ENCODE assay signal across 11 mouse cellular contexts in the genomic region with DNA sequence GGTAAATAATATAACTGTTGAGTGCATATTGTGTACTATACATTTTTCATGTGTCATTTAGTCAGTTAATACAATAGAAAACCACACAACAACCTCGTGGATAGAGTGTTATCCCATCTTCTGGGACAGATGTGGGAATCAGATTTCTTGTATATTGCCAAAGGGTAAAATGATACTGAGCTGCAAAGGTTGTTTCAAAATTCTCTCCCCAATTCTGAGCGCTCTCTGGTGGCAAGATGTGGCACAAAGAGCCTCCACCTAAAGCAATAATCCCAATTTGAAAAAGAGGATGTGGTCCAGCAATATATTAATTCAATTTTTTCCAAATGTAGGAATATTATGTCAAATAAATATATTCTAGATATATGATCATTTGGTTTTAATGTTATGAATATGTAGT. TPM values are rescaled to one million over a fixed set of nuclear protein-coding genes. Genes with fewer than 3 reads are reported as not detected.
DNase-seq lines count a peak whose midpoint lies in the region; ATAC-seq and TF ChIP-seq lines count a peak whose summit lies in the region.
"Had no signal": no experiment of that assay in that cellular context is flagged by ENCODE, and none has a peak within 500 bp of the region (broad histone marks: within the 10 kb centered on the region; RNA-seq: fewer than 3 reads in every experiment).

No protein-coding gene starts in this region.

- no peaks in the 10 kb centered on the region for H3K27me3 ChIP-seq in embryonic facial prominence, embryonic 11.5 days (ENCODE audit: control insufficient read depth, insufficient read depth, low read length)
- peaks cover 6% of the 10 kb centered on the region for H3K27me3 ChIP-seq in embryonic facial prominence, embryonic 10.5 days (replicated peaks; ENCODE audit: low read depth, poor library complexity, severe bottlenecking)
- peaks cover 5% of the 10 kb centered on the region for H3K27me3 ChIP-seq in liver, embryonic 14.5 days (ENCODE audit: control insufficient read depth, insufficient read depth, low read length)
- H3K27me3 ChIP-seq in liver, embryonic 12.5 days (replicated peaks) = peaks cover 6% of the 10 kb centered on the region
- H3K27me3 ChIP-seq: heart, embryonic 13.5 days had no signal

- no peak overlapping the region for H3K9ac ChIP-seq in embryonic facial prominence, embryonic 11.5 days (replicated peaks; ENCODE audit: low read length)
- H3K9ac ChIP-seq in liver, embryonic 14.5 days (replicated peaks) = no peak overlapping the region
- H3K9ac ChIP-seq in liver, embryonic 12.5 days = no peak overlapping the region
- H3K9ac ChIP-seq: heart, embryonic 13.5 days; liver, embryonic 13.5 days had no signal

- no peak overlapping the region for H3K4me2 ChIP-seq in embryonic facial prominence, embryonic 11.5 days (ENCODE audit: low read depth, low read length)
- no peak overlapping the region for H3K4me2 ChIP-seq in liver, embryonic 14.5 days (ENCODE audit: low read depth)
- H3K4me2 ChIP-seq in liver, embryonic 12.5 days = no peak overlapping the region
- H3K4me2 ChIP-seq: heart, embryonic 13.5 days; liver, embryonic 13.5 days had no signal

- H3K36me3 ChIP-seq in embryonic facial prominence, embryonic 11.5 days (replicated peaks; ENCODE audit: control insufficient read depth, insufficient read depth, low read depth, low read length) = no peaks in the 10 kb centered on the region
- H3K36me3 ChIP-seq in embryonic facial prominence, embryonic 10.5 days (replicated peaks) = no peaks in the 10 kb centered on the region
- no peaks in the 10 kb centered on the region for H3K36me3 ChIP-seq in liver, embryonic 14.5 days (replicated peaks; ENCODE audit: control insufficient read depth, insufficient read depth, low read depth)
- no peaks in the 10 kb centered on the region for H3K36me3 ChIP-seq in liver, embryonic 12.5 days
- H3K36me3 ChIP-seq: heart, embryonic 13.5 days; liver, embryonic 13.5 days had no signal

- no peak for TF ChIP-seq EP300 in liver, embryonic 14.5 days (IDR thresholded peaks at IDR 0.05; ENCODE audit: low read depth)

- WGBS in embryonic facial prominence, embryonic 11.5 days = 16% methylated on average over 2 of the region's 2 CpGs
- 21% methylated on average over 2 of the region's 2 CpGs for WGBS in embryonic facial prominence, embryonic 10.5 days
- 18% methylated on average over 2 of the region's 2 CpGs for WGBS in liver, embryonic 14.5 days (ENCODE audit: insufficient replicate concordance)
- 19% methylated on average over 2 of the region's 2 CpGs for WGBS in liver, embryonic 12.5 days (ENCODE audit: insufficient replicate concordance)

- peak; percentile 17; the same call in 1 of the 2 replicates for TF ChIP-seq CTCF in liver, embryonic 14.5 days (IDR thresholded peaks at IDR 0.05; ENCODE audit: low read depth)

- H3K9me3 ChIP-seq in embryonic facial prominence, embryonic 11.5 days (replicated peaks; ENCODE audit: control insufficient read depth, low read length) = no peaks in the 10 kb centered on the region
- H3K9me3 ChIP-seq in embryonic facial prominence, embryonic 10.5 days = no peaks in the 10 kb centered on the region
- H3K9me3 ChIP-seq in liver, embryonic 14.5 days (ENCODE audit: control insufficient read depth, low read length) = no peaks in the 10 kb centered on the region
- no peaks in the 10 kb centered on the region for H3K9me3 ChIP-seq in liver, embryonic 12.5 days (replicated peaks)
- H3K9me3 ChIP-seq: heart, embryonic 13.5 days; liver, embryonic 13.5 days had no signal

- H3K4me1 ChIP-seq in embryonic facial prominence, embryonic 11.5 days (ENCODE audit: control insufficient read depth, insufficient read depth, low read length) = no peaks in the 10 kb centered on the region
- 0 out of 2 replicates have a peak, but pooled peaks cover 4% of the 10 kb centered on the region for H3K4me1 ChIP-seq in embryonic facial prominence, embryonic 10.5 days
- no peaks in the 10 kb centered on the region; a peak in 1 of 4 replicates for H3K4me1 ChIP-seq in liver, embryonic 14.5 days (replicated peaks; ENCODE audit: control insufficient read depth in 2 of 2, insufficient read depth in 2 of 2, low read length in 1 of 2)
- peaks cover 6% of the 10 kb centered on the region; the same call in 1 of the 2 replicates for H3K4me1 ChIP-seq in liver, embryonic 12.5 days

- no peak overlapping the region for H3K4me3 ChIP-seq in embryonic facial prominence, embryonic 11.5 days (ENCODE audit: low read depth, low read length)
- H3K4me3 ChIP-seq in embryonic facial prominence, embryonic 10.5 days = no peak overlapping the region
- H3K4me3 ChIP-seq in liver, embryonic 14.5 days (ENCODE audit: insufficient read depth in 1 of 2, low read depth in 2 of 2, low read length in 2 of 2) = no peak overlapping the region
- H3K4me3 ChIP-seq in liver, embryonic 12.5 days = no peak overlapping the region
- H3K4me3 ChIP-seq: heart, embryonic 13.5 days; liver, embryonic 13.5 days had no signal

- peak; percentile 44 for DNase-seq in embryonic facial prominence, embryonic 11.5 days (ENCODE audit: low spot score)
- DNase-seq in embryonic facial prominence, embryonic 10.5 days (ENCODE audit: low spot score) = no peak
- DNase-seq in liver, embryonic 14.5 days (ENCODE audit: low read depth in 3 of 3, low spot score in 3 of 3) = no peak
- no peak for DNase-seq in yolk sac, embryonic 10.5 days (ENCODE audit: low spot score)
- DNase-seq in cerebellum, adult 8-10 months = no peak
- DNase-seq: kidney, adult 8-10 months; liver, embryonic 13.5 days had no signal

- no peak overlapping the region for H3K27ac ChIP-seq in embryonic facial prominence, embryonic 11.5 days (replicated peaks; ENCODE audit: low read depth, low read length)
- H3K27ac ChIP-seq in embryonic facial prominence, embryonic 10.5 days (replicated peaks) = no peak overlapping the region
- H3K27ac ChIP-seq in liver, embryonic 14.5 days = no peak overlapping the region
- H3K27ac ChIP-seq in liver, embryonic 12.5 days = no peak overlapping the region
- H3K27ac ChIP-seq: heart, embryonic 13.5 days; liver, embryonic 13.5 days had no signal

- ATAC-seq in embryonic facial prominence, embryonic 11.5 days (replicated peaks; ENCODE audit: insufficient number of reproducible peaks, low FRiP score, low TSS enrichment, low read depth) = no peak
- no peak for ATAC-seq in liver, embryonic 14.5 days (ENCODE audit: insufficient read depth)
- no peak for ATAC-seq in liver, embryonic 12.5 days
- peak; percentile 62 for ATAC-seq in CD4-positive, CD25-positive, alpha-beta regulatory T cell, adult 4 months
- peak; percentile 60 for ATAC-seq in megakaryocyte progenitor cell, adult 5-6 weeks (replicated peaks; ENCODE audit: poor library complexity)

RNA-seq across cellular contexts. Expression of a gene that starts 5.7 kb away (rescaled TPM):
- polyA plus RNA-seq in embryonic facial prominence, embryonic 11.5 days (2014; fragmentation: Nextera tagmentation; extraction: Ambion mirVana) = 3.0 and 3.2 TPM in 2 replicates
- polyA plus RNA-seq in embryonic facial prominence, embryonic 10.5 days (2016; fragmentation: Nextera tagmentation; extraction: Ambion mirVana) = 2.2 and 2.3 TPM in 2 replicates
- polyA plus RNA-seq in liver, embryonic 14.5 days (2012; rRNA removed) = 0.29 and 0.36 TPM in 2 replicates
- 0.39 and 0.45 TPM in 2 replicates for polyA plus RNA-seq in liver, embryonic 14.5 days (2014; fragmentation: Nextera tagmentation; extraction: Ambion mirVana)
- polyA plus RNA-seq in liver, embryonic 12.5 days (2016; fragmentation: Nextera tagmentation; extraction: Ambion mirVana) = 0.82 and 0.96 TPM in 2 replicates
- polyA plus RNA-seq in CD4-positive, CD25-positive, alpha-beta regulatory T cell, adult 4 months (2017; shearing (Covaris generic)) = 1 to 10 TPM; 1.2 to 1.5 TPM
- total RNA-seq in megakaryocyte progenitor cell, adult 5-6 weeks (2015) = 3.4 and 4.2 TPM in 2 replicates
- total RNA-seq in megakaryocyte progenitor cell, adult 5-6 weeks (2017) = 1.3 and 1.8 TPM in 2 replicates

Comparison
In these comparisons a context has a peak if more than half of its experiments do, and no peak if none do; other contexts are left out.
1. ATAC-seq: peak in CD4-positive, CD25-positive, alpha-beta regulatory T cell, adult 4 months (single experiment) and megakaryocyte progenitor cell, adult 5-6 weeks (single experiment); none in embryonic facial prominence, embryonic 11.5 days (single experiment), liver, embryonic 14.5 days (single experiment) and liver, embryonic 12.5 days (single experiment).